Mouse (Mus musculus) effector memory CD4-positive, alpha-beta T cell, adult 7 months (primary cell): ENCODE data around the gene D11Wsu47e. TPM values are rescaled to one million over a fixed set of nuclear protein-coding genes. Genes with fewer than 3 reads are reported as not detected.

Experiments
- polyA plus RNA-seq: library from polyadenylated mRNA; unstranded; fragments of 100-300 nt; shearing (Covaris generic); gene quantifications from one replicate; pipeline ENCODE4 v1.2.1, GENCODE M21; 2017

The D11Wsu47e gene
- 11.0 TPM for polyA plus RNA-seq

DNA sequence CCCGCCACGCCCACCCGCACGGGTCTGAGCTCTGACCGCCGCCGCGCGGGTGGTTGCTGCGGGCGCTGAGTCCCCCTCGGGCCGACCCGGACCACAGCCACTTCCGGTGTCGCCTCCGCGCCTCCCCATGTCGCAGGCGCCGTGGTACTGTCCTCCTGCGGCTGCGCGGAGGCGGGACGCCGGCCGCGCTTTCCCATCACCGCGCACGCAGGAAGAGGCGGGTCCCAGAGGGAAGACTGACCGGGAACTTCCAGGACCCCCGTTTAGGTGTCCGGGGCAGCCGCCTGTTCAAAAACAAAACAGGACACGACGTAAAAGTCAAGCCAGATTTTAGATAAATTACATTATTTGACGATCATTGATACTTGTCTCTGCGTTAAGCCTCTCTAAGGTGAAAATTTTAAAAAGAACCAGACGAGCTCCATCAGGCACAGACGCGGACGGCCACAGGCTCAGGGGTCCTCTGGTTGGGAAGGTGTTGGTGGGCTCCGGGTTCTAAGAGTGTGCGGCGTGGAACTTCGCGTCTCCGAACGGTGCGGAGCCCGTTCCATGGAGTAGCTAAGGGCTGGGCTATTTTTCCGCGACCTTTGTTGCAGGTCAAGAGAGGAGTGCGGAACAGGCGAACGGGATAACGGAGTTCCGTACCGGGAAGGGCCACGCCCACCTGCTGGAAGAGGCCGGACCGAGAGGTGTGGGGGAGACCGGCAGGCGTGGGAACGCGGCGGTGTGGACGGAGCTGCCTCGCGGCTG is at the start of gene D11Wsu47e, which contains the start of gene Fam104a:
Gene D11Wsu47e (plus strand): TSS at position 456 of the 750 bp plus-strand sequence.
Gene Fam104a (minus strand): TSS at position 199 of the 750 bp plus-strand sequence.

DNA sequence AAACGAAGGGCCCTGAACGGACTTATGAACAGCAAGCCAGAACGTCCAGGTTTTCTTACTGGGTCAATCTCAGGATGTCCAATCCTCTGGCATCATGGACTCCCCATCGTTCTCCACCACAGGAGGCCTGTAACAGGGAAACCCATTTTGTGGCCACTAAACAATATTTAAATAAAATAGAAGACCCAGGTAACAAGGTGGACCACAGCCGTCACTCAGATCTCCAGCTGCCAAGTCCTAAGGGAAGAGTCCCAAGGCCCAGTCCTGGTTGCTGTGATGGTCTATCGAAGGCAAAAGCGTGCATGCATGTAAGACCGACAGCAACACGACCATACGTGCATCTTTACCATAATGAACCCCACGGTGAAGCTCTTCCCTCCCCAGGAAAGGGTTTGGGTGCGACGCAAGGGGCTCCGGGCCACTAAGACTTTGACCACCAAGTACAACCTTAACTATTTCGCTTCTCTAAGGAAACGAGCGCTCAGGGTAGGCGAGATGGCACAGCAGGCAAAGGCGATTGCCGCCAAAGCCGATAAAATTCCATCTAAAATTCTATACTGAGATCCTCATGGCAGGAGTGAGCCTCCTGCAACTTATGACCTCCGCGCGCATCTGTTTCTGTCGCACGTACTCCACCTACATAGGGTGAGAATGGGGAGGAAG is 35.4 kb upstream of the D11Wsu47e start, which contains the start of gene Cog1:
Gene Cog1 (plus strand): TSS at position 480 of the 663 bp plus-strand sequence.

DNA sequence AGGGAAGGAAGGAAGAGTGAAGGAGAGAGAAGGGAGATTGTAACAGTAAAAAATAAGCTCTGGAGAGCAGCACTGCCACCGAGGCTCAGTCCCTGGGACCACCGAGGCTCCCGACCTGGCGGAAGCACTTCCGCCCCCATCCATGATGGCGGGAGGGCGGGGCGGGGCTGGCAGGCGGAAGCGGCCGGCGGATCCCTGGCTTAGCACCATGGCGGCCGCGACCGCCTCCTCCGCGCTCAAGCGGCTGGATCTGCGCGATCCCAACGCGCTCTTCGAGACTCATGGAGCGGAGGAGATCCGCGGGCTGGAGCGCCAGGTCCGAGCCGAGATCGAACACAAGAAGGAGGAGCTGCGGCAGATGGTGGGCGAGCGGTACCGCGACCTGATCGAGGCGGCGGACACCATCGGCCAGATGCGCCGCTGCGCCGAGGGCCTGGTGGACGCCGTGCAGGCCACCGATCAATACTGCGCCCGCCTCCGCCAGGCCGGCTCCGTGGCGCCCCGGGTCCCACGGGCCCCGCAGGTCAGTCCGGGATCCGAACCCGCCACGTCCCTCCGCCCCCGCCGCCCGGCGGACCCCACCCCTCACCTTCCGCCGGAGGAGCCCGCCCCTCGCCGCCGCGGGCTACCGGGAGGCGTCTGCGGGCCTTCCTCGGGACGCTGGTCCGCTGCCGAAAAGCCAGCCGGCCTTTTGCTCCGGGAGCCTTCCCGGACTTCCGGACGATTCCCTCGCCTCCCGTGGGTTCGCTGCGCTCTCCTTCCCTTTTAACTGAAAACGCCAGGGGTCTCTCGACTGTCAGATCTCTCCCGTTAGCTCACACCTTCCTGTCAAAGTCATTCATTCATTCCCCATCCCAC is 34.6 kb upstream of the D11Wsu47e start, which contains the start of gene Slc39a11:
Gene Slc39a11 (minus strand): TSS at position 727 of the 858 bp plus-strand sequence.

DNA sequence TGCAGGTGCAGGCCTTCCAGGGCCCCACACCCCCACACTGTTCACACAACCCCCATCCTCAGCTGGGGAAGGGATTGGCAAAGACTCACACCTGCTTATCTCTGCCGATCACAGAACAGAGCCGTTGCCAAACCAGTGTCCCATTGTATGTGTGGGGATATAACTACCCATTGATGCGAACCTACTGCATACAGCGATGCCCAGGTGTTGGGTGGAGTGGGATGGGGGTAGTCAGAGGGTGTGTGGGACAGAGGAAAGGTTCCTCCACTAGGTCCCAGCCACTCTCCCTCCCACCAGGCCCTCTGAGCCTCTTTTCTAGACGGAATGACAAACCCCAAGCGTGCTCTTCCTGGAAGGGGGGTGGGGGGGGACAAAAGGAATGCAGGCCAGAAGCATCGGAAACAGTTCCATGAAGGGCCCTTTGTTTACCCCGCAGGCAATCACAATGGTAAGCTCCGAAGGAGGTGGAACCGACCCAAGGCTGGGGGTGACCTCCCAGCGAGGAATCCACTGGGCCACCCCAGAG is 25.6 kb downstream of the D11Wsu47e start, which contains the start of gene Cpsf4l:
Gene Cpsf4l (minus strand): TSS at position 287 of the 526 bp plus-strand sequence.

Other genes with a start within 250 kb of the D11Wsu47e start
- 0.59 TPM for gene Sstr2, start 65.1 kb upstream of the D11Wsu47e start, polyA plus RNA-seq
- gene Cog1, start 35.2 kb upstream of the D11Wsu47e start, polyA plus RNA-seq, result 39.8 TPM
- gene Slc39a11, start 34.3 kb upstream of the D11Wsu47e start, polyA plus RNA-seq, result 36.2 TPM
- gene Fam104a, start 257 bp upstream of the D11Wsu47e start, polyA plus RNA-seq, result 40.1 TPM
- not detected for gene Cpsf4l, start 25.6 kb downstream of the D11Wsu47e start, polyA plus RNA-seq
- 5.0 TPM for gene Cdc42ep4, start 67.5 kb downstream of the D11Wsu47e start, polyA plus RNA-seq